Mouse (Mus musculus) forebrain, embryonic 16.5 days (tissue): ENCODE measurements around the gene Rps12. TPM values are rescaled to one million over a fixed set of nuclear protein-coding genes. Genes with fewer than 3 reads are reported as not detected.
A peak's percentile ranks its signal among the peaks of the same experiment; 100 is the strongest.

Experiments used
- ATAC-seq: fragments of 200-750 bp; cut with Nextera tagmentation; 2 replicates; pipeline ENCODE4 v1.8.0; 2017; ENCODE audit warnings: mild to moderate bottlenecking, moderate library complexity
- H3K27ac ChIP-seq: fragments of 300-500 bp; sonication (generic); 2 replicates; pipeline ENCODE4 v1.5.1; 2014; ENCODE audit warnings: low read length, control low read depth
- H3K27me3 ChIP-seq: fragments of 300-500 bp; sonication (generic); replicated peaks from 2 replicates; pipeline ENCODE4 v1.6.1; 2014; ENCODE audit warnings: low read length; ENCODE audit not compliant: control insufficient read depth, insufficient read depth
- H3K36me3 ChIP-seq: fragments of 300-500 bp; sonication (generic); 2 replicates; pipeline ENCODE4 v1.6.1; 2014; ENCODE audit not compliant: control insufficient read depth, insufficient read depth
- H3K4me1 ChIP-seq: fragments of 300-500 bp; sonication (generic); replicated peaks from 2 replicates; pipeline ENCODE4 v1.6.1; 2014; ENCODE audit warnings: low read length; ENCODE audit not compliant: control insufficient read depth, insufficient read depth
- H3K4me2 ChIP-seq: fragments of 300-500 bp; sonication (generic); 2 replicates; pipeline ENCODE4 v1.6.1; 2014; ENCODE audit warnings: mild to moderate bottlenecking, low read length, control low read depth
- H3K4me3 ChIP-seq: fragments of 300-500 bp; sonication (generic); replicated peaks from 2 replicates; pipeline ENCODE4 v1.5.1; 2014; ENCODE audit warnings: mild to moderate bottlenecking, low read length, control low read depth
- H3K9ac ChIP-seq: fragments of 300-500 bp; sonication (generic); replicated peaks from 2 replicates; pipeline ENCODE4 v1.6.1; 2014; ENCODE audit warnings: low read depth, low read length, control low read depth
- H3K9me3 ChIP-seq: fragments of 300-500 bp; sonication (generic); 2 replicates; pipeline ENCODE4 v1.6.1; 2016; ENCODE audit warnings: low read length; ENCODE audit not compliant: control insufficient read depth
- WGBS: fragments of 180-500 bp; shearing (Covaris S2); extraction: QIAGEN DNeasy Blood & Tissue Kit; methylation state at CpG from one replicate; pipeline ENCODE4 v1.1.7; 2014; 5-methylcytosine and 5-hydroxymethylcytosine counted together
- polyA plus RNA-seq: library from polyadenylated mRNA; unstranded; fragments of >200 nt; fragmentation: Nextera tagmentation; extraction: Ambion mirVana; gene quantifications from 2 replicates; pipeline ENCODE4 v1.2.1, GENCODE M21; 2015

Rps12 gene
- polyA plus RNA-seq, 1 experiment from 2014 or later: 105 TPM

- H3K4me1 ChIP-seq: no peaks in the 10 kb centered on the region
- no peaks in the 10 kb centered on the region for H3K9me3 ChIP-seq
- no peak overlapping the region for H3K4me2 ChIP-seq
- H3K27me3 ChIP-seq: no peaks in the 10 kb centered on the region
- H3K4me3 ChIP-seq: no peak overlapping the region
- H3K27ac ChIP-seq: no peak overlapping the region
- peaks cover 3% of the 10 kb centered on the region; the same call in 1 of the 2 replicates for H3K36me3 ChIP-seq
- H3K9ac ChIP-seq: no peak overlapping the region
- WGBS: 35% methylated on average over 5 of the region's 5 CpGs
- peak; percentile 73 for ATAC-seq
Measured at GRCm38 (mm10) chr10:23777288-23777945, 9.7 kb downstream of the Rps12 start.

- H3K9ac ChIP-seq: no peak overlapping the region
- no peaks in the 10 kb centered on the region for H3K27me3 ChIP-seq
- no peaks in the 10 kb centered on the region for H3K9me3 ChIP-seq
- ATAC-seq: no peak
- WGBS: 75% methylated on average over 7 of the region's 7 CpGs
- H3K4me1 ChIP-seq: no peaks in the 10 kb centered on the region
- H3K36me3 ChIP-seq: no peaks in the 10 kb centered on the region
- H3K27ac ChIP-seq: no peak overlapping the region
- H3K4me2 ChIP-seq: no peak overlapping the region
- H3K4me3 ChIP-seq: no peak overlapping the region
Measured at GRCm38 (mm10) chr10:23754166-23754565, 32.9 kb downstream of the Rps12 start.

Other genes starting within 250 kb of the Rps12 start
- gene Slc18b1, start 9.7 kb upstream of the Rps12 start, polyA plus RNA-seq: 20.8 and 21.2 TPM in 2 replicates
- not detected in 2 replicates for gene Vnn3, start 64.2 kb upstream of the Rps12 start, polyA plus RNA-seq
- 0.11 and 0.36 TPM in 2 replicates for gene Vnn1, start 107.4 kb upstream of the Rps12 start, polyA plus RNA-seq
- not detected in 2 replicates for gene Taar1, start 133.1 kb upstream of the Rps12 start, polyA plus RNA-seq
- gene Taar2, start 151.3 kb upstream of the Rps12 start, polyA plus RNA-seq: not detected in 2 replicates
- gene Taar3, start 162.3 kb upstream of the Rps12 start, polyA plus RNA-seq: not detected in 2 replicates
- not detected in 2 replicates for gene Taar4, start 173.2 kb upstream of the Rps12 start, polyA plus RNA-seq
- gene Taar5, start 183.4 kb upstream of the Rps12 start, polyA plus RNA-seq: not detected in 2 replicates
- not detected in 2 replicates for gene Taar6, start 198.4 kb upstream of the Rps12 start, polyA plus RNA-seq
- not detected in 2 replicates for gene Taar7a, start 206.2 kb upstream of the Rps12 start, polyA plus RNA-seq
- gene Taar7b, start 212.7 kb upstream of the Rps12 start, polyA plus RNA-seq: not detected in 2 replicates
- gene Taar7d, start 239.9 kb upstream of the Rps12 start, polyA plus RNA-seq: not detected in 2 replicates